Comparison of ENCODE assay signal across 16 mouse cellular contexts in the genomic region with DNA sequence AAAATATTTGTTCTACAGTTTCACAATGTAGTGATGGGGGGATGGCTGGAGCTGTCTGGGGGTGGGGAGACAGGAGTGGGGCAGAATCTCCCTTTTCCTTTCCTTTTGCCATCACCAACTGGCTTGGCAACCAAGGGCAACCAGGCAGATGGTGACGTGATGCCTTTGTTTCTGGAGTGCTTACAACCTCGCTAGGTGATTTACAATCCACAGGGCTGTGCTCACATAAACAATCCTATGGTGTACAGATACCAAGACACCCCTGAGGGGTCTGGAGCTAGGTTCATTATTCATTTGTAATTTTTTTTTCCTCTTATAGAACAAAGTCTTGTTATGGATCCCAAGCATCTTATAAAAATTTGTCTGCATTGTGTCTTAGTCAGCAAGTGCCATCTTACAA.
"Had no signal": no experiment of that assay in that cellular context is flagged by ENCODE, and none has a peak within 500 bp of the region (broad histone marks: within the 10 kb centered on the region; RNA-seq: fewer than 3 reads in every experiment).

No protein-coding gene starts in this region.

- H3K27me3 ChIP-seq: limb, embryonic 13.5 days had no signal

- H3K4me2 ChIP-seq: limb, embryonic 13.5 days had no signal

- ATAC-seq: lung, postnatal 0 days; midbrain, embryonic 16.5 days had no signal

- DNase-seq: kidney, adult 18-20 months; kidney, postnatal 10 days; kidney, postnatal 4 days; left cerebral cortex, postnatal 4 days; lung, adult 2 months; lung, postnatal 36 days; right cerebral cortex, adult 18-20 months; right cerebral cortex, postnatal 25 days; thymus, adult 18-20 months; thymus, postnatal 14 days had no signal

- H3K4me1 ChIP-seq: limb, embryonic 13.5 days; midbrain, embryonic 10.5 days had no signal

- H3K27ac ChIP-seq: layer of hippocampus, adult 2 months; limb, embryonic 13.5 days; liver, embryonic 14.5 days; midbrain, embryonic 10.5 days had no signal

- H3K4me3 ChIP-seq: layer of hippocampus, adult 2 months; limb, embryonic 13.5 days; midbrain, embryonic 10.5 days had no signal

- H3K9ac ChIP-seq: limb, embryonic 13.5 days; liver, embryonic 14.5 days had no signal

- H3K9me3 ChIP-seq: limb, embryonic 13.5 days; midbrain, embryonic 10.5 days had no signal
